Mouse (Mus musculus): ENCODE data around the gene Map7. TPM values are rescaled to one million over a fixed set of nuclear protein-coding genes. Genes with fewer than 3 reads are reported as not detected.

Map7 gene
- polyA plus RNA-seq, 1 experiment from 2014 or later: 7.2 TPM

DNA sequence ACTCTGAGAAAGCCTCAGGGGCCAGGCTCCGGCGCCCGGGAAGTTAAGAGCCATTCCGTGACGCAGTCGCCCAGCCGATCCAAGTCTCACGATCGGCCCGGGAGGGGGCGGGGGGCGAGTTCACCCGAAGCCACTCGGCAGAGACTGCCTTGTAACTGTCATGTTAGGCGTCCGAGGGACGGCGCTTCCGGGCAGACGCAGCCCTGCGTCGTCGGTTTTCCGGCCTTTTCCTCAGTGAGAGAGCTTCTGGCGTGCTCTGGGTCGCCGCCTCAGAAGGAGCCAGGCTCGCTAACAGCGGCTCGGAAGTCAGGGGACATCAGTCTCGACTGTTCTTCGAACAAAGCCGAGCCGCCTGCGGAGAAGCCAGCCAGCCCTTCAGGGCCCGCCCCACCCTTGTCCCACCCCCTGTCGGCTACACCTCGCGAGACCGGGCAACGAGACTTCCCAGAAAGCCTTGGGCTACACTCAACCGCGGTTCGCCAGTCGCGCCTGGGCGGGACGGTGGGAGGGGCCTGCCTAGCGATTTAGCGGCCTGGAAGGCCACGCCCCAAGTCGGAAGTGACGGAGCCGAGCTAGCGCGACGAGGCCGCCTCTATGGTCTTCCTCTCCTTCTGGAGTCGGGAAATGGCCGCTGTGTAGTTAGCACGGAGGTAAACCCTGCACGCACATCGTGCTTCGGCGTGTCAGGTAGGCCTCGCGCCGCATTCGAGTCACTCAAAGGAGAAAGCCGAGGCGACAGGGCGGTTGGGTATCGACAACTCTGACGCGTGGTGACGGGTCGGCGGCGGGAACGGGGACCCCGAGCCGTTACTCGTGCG lies 163.9 kb downstream of the Map7 start, which contains the start of gene Bclaf1:
Gene Bclaf1, plus strand, starts transcription at position 552 of the 818 bp plus-strand sequence.
- peak within 1 kb of the TSS; percentile 88 for H3K4me3 ChIP-seq (ENCODE audit: low read depth, low read length)
- peaks cover 17% of the 10 kb centered on the region for H3K4me1 ChIP-seq (replicated peaks; ENCODE audit: control insufficient read depth, insufficient read depth, low read length)
- H3K36me3 ChIP-seq (ENCODE audit: control insufficient read depth, insufficient read depth, low read length): no peaks in the 10 kb centered on the region
- peak within 1 kb of the TSS; percentile 85 for H3K4me2 ChIP-seq
- H3K9ac ChIP-seq (ENCODE audit: low read depth, low read length): peak within 1 kb of the TSS; percentile 98
- H3K27ac ChIP-seq (ENCODE audit: low read depth, low read length): peak within 1 kb of the TSS; percentile 100
- H3K9me3 ChIP-seq (ENCODE audit: control insufficient read depth, low read length): no peaks in the 10 kb centered on the region
- no peaks in the 10 kb centered on the region for H3K27me3 ChIP-seq (replicated peaks; ENCODE audit: control insufficient read depth, insufficient read depth, low read length)
- DNase-seq (ENCODE audit: low spot score) (peak; percentile 100), ATAC-seq (replicated peaks; ENCODE audit: low FRiP score) (peak; percentile 98)
- under 1% methylated on average over 84 of the region's 84 CpGs for WGBS

DNA sequence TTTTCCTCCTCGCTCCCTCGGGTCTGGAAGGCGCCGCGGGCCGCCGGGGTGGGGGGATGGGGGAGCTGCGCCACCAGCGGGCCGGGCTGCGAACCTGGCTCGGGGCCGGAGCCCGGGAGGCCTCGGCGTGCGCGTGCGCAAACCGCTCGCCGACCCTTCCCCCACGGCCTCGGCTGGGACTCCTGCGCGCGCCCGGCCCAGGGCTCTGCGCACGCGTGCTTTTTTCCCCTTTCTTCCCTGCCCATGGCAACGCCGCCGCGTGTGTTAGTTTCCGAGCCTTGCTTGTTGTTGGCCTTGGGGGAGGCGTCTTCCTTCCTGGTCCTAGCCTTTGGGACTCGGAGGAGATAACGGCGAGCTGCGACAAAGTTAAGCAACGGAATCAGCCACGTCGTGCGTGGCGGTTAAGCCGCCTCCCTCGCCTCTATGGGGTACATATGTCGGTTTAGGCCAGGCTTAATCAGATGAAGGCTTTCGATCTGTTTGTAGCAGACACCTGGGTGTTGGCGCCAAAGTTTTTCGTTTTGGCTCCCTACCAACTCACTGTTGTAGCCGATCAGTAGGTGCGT lies 164.5 kb downstream of the Map7 start:
- Histone ChIP-seq H3K27me3 (replicated peaks; ENCODE audit: control insufficient read depth, insufficient read depth, low read length) (no peaks in the 10 kb centered on the region), H3K27ac (ENCODE audit: low read depth, low read length) (peak overlapping the region; percentile 100), H3K36me3 (ENCODE audit: control insufficient read depth, insufficient read depth, low read length) (no peaks in the 10 kb centered on the region), H3K9ac (ENCODE audit: low read depth, low read length) (peak overlapping the region; percentile 98), H3K4me1 (replicated peaks; ENCODE audit: control insufficient read depth, insufficient read depth, low read length) (peaks cover 22% of the 10 kb centered on the region), H3K4me2 (peak overlapping the region; percentile 85), H3K4me3 (ENCODE audit: low read depth, low read length) (peak overlapping the region; percentile 88), H3K9me3 (ENCODE audit: control insufficient read depth, low read length) (no peaks in the 10 kb centered on the region)
- peak; percentile 69 for ATAC-seq (replicated peaks; ENCODE audit: low FRiP score)
- DNase-seq (ENCODE audit: low spot score): peak; percentile 89
- under 1% methylated on average over 54 of the region's 54 CpGs for WGBS

DNA sequence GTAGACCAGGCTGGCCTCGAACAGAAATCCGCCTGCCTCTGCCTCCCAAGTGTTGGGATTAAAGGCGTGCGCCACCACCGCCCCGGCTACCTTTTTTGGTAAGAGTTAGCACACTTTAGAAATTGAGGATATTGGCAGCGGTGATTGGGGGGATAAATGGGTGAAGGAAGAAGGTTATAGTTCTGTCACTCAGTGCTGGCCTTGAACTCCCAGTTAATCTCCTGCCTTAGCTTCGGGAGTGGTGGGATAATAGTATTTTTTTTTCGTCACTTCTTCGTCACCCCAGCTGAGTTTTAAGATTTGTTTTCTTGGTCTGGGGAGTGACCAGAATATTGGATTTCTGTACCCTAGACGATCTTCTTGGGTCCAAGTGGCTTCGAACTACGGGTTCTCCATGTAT lies 165.2 kb downstream of the Map7 start:
- DNase-seq (ENCODE audit: low spot score) (no peak), ATAC-seq (replicated peaks; ENCODE audit: low FRiP score) (no peak)
- no peaks in the 10 kb centered on the region for H3K9me3 ChIP-seq (ENCODE audit: control insufficient read depth, low read length)
- H3K4me1 ChIP-seq (replicated peaks; ENCODE audit: control insufficient read depth, insufficient read depth, low read length): peaks cover 22% of the 10 kb centered on the region
- no peaks in the 10 kb centered on the region for H3K27me3 ChIP-seq (replicated peaks; ENCODE audit: control insufficient read depth, insufficient read depth, low read length)
- peak overlapping the region; percentile 88 for H3K4me3 ChIP-seq (ENCODE audit: low read depth, low read length)
- H3K36me3 ChIP-seq (ENCODE audit: control insufficient read depth, insufficient read depth, low read length): peaks cover 1% of the 10 kb centered on the region; the same call in 1 of the 2 replicates
- peak overlapping the region; percentile 85 for H3K4me2 ChIP-seq
- H3K9ac ChIP-seq (ENCODE audit: low read depth, low read length): peak overlapping the region; percentile 98
- 24% methylated on average over 13 of the region's 13 CpGs for WGBS
- H3K27ac ChIP-seq (ENCODE audit: low read depth, low read length): peak overlapping the region; percentile 100; the same call in 1 of the 2 replicates

DNA sequence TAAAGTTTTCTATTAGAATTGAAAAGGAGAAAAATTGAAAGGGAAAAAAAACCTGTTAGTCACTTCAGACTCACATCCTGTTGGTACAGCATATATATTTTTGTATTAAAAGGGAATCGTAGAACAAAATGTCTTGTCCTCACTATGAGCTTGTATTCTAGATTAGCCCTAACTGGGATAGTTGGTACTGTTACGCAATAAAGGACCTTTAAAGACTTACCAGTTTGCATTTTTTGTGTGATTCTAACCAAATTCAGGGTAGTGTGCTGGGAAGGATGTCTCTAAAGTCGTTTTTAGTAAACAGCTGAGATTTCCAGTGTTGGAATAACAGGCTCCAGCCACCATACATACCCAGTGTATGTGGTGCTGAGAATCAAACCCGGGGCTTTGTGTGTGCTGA lies 165.7 kb downstream of the Map7 start:
- no peak overlapping the region for H3K9ac ChIP-seq (ENCODE audit: low read depth, low read length)
- 64% methylated on average over 4 of the region's 4 CpGs for WGBS
- H3K27ac ChIP-seq (ENCODE audit: low read depth, low read length): no peak overlapping the region
- peaks cover 5% of the 10 kb centered on the region; the same call in 1 of the 2 replicates for H3K36me3 ChIP-seq (ENCODE audit: control insufficient read depth, insufficient read depth, low read length)
- ATAC-seq (replicated peaks; ENCODE audit: low FRiP score): no peak
- peak overlapping the region; percentile 88 for H3K4me3 ChIP-seq (ENCODE audit: low read depth, low read length)
- peak overlapping the region; percentile 85 for H3K4me2 ChIP-seq
- H3K9me3 ChIP-seq (ENCODE audit: control insufficient read depth, low read length): no peaks in the 10 kb centered on the region
- no peak for DNase-seq (ENCODE audit: low spot score)
- peaks cover 22% of the 10 kb centered on the region for H3K4me1 ChIP-seq (replicated peaks; ENCODE audit: control insufficient read depth, insufficient read depth, low read length)
- no peaks in the 10 kb centered on the region for H3K27me3 ChIP-seq (replicated peaks; ENCODE audit: control insufficient read depth, insufficient read depth, low read length)

DNA sequence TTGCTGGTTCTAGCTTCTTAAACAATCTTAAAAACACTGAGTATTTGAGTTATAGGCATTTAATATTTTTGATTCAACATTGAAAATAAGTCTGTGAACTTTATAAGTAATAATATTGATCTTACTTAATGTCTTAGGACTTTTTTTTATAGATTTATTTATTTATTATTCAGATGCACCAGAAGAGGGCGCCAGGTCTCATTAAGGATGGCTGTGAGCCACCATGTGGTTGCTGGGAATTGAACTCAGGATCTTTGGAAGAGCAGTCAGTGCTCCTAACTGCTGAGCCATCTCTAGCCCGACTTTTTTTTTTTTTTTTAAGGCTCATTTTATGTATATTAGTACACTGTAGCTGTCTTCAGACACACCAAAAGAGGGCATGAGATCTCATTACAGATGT lies 166.5 kb downstream of the Map7 start:
- Histone ChIP-seq H3K36me3 (ENCODE audit: control insufficient read depth, insufficient read depth, low read length) (peaks cover 7% of the 10 kb centered on the region; the same call in 1 of the 2 replicates), H3K27me3 (replicated peaks; ENCODE audit: control insufficient read depth, insufficient read depth, low read length) (no peaks in the 10 kb centered on the region), H3K4me3 (ENCODE audit: low read depth, low read length) (no peak overlapping the region), H3K9ac (ENCODE audit: low read depth, low read length) (no peak overlapping the region), H3K27ac (ENCODE audit: low read depth, low read length) (no peak overlapping the region), H3K4me2 (peak overlapping the region; percentile 85), H3K9me3 (ENCODE audit: control insufficient read depth, low read length) (no peaks in the 10 kb centered on the region), H3K4me1 (replicated peaks; ENCODE audit: control insufficient read depth, insufficient read depth, low read length) (peaks cover 22% of the 10 kb centered on the region)
- 49% methylated on average over 2 of the region's 2 CpGs for WGBS
- DNase-seq (ENCODE audit: low spot score): no peak
- ATAC-seq (replicated peaks; ENCODE audit: low FRiP score): no peak

DNA sequence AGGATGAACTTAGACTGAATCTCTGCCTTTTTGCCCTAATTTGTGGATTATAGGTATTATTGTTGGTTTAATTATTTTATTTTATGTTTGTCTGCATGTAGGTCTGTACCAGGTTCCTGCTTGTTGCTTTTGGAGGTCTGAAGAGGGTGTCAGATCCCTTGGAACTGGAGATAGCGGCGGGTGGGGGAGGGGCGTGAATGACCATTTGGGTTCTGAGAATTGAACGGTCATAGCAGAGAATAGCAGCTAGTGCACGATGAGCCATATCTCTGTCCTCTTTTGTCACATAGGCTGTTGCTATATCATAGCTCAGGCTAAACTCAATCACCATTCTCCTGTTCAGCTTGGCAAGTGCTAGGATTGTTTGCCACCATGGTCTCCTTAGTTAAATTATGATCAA lies 169.2 kb downstream of the Map7 start:
- H3K36me3 ChIP-seq (ENCODE audit: control insufficient read depth, insufficient read depth, low read length): peaks cover 10% of the 10 kb centered on the region; the same call in 1 of the 2 replicates

DNA sequence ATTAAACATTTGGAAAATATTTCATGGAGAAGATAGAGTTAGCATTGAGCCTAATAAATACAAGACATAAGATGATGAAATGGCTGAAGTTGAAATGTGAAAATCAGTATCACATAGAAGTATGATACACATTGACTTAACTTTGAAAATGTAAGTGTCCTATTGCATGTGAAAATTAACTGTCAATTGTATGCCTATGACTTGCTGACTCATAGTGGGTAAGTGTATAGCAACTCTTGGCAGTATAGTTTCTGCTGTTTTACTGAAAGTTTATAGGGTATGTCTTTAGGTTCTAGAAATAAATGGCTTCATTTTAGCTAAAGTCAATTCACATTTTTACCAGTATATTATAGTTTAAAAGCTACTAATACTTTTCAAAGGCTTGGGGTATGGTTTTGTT lies 178.0 kb downstream of the Map7 start:
- H3K4me3 ChIP-seq (ENCODE audit: low read depth, low read length): no peak overlapping the region
- H3K4me2 ChIP-seq: no peak overlapping the region
- no peaks in the 10 kb centered on the region for H3K4me1 ChIP-seq (replicated peaks; ENCODE audit: control insufficient read depth, insufficient read depth, low read length)
- DNase-seq (ENCODE audit: low spot score) (no peak), ATAC-seq (replicated peaks; ENCODE audit: low FRiP score) (no peak)
- H3K36me3 ChIP-seq (ENCODE audit: control insufficient read depth, insufficient read depth, low read length): peaks cover 27% of the 10 kb centered on the region
- H3K27me3 ChIP-seq (replicated peaks; ENCODE audit: control insufficient read depth, insufficient read depth, low read length): no peaks in the 10 kb centered on the region
- no peaks in the 10 kb centered on the region for H3K9me3 ChIP-seq (ENCODE audit: control insufficient read depth, low read length)
- H3K27ac ChIP-seq (ENCODE audit: low read depth, low read length): no peak overlapping the region
- no peak overlapping the region for H3K9ac ChIP-seq (ENCODE audit: low read depth, low read length)

More for the DNA sequence above, 169.2 kb downstream of the Map7 start:
- Histone ChIP-seq H3K4me2 (peak overlapping the region; percentile 19), H3K27me3 (replicated peaks; ENCODE audit: control insufficient read depth, insufficient read depth, low read length) (no peaks in the 10 kb centered on the region), H3K9ac (ENCODE audit: low read depth, low read length) (no peak overlapping the region; the same call in 1 of the 2 replicates), H3K4me3 (ENCODE audit: low read depth, low read length) (no peak overlapping the region), H3K27ac (ENCODE audit: low read depth, low read length) (no peak overlapping the region), H3K9me3 (ENCODE audit: control insufficient read depth, low read length) (no peaks in the 10 kb centered on the region), H3K4me1 (replicated peaks; ENCODE audit: control insufficient read depth, insufficient read depth, low read length) (peaks cover 17% of the 10 kb centered on the region)
- ATAC-seq (replicated peaks; ENCODE audit: low FRiP score): no peak; the same call in 1 of the 2 replicates
- 42% methylated on average over 5 of the region's 5 CpGs for WGBS
- DNase-seq (ENCODE audit: low spot score): no peak

Measured in liver, embryonic 11.5 days (tissue).